Mouse (Mus musculus): Measurements from ENCODE around the gene Rbm45.

DNA sequence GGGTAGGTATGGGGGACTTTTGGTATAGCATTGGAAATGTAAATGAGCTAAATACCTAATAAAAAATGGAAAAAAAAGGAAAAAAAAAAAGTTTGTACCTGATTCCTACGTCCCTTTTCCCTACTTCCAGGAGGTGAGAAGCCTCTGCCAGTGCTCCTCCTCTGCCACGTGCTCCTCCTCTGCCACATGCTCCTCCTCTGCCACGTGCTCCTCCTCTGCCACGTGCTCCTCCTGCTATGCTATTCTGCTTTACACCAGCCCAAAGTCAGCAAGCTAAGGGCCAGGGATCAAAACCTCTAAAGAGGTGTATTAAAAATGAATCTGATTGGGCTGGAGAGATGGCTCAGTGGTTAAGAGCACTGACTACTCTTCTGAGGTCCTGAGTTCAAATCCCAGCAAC is 4.0 kb upstream of the Rbm45 start:
- no peak for TF ChIP-seq CTCF (IDR thresholded peaks at IDR 0.05; ENCODE audit: low read depth)
- no peak for TF ChIP-seq EP300 (IDR thresholded peaks at IDR 0.05; ENCODE audit: low read depth)

All from heart, postnatal 0 days (tissue).